ENCODE assay signal across 34 mouse cellular contexts in genomic region chr17:8774301-8774700, GRCm38 (mm10).
"Had no signal": no experiment of that assay in that cellular context is flagged by ENCODE, and none has a peak within 500 bp of the region (broad histone marks: within the 10 kb centered on the region; RNA-seq: fewer than 3 reads in every experiment).

No protein-coding gene starts in this region.

- H3K27me3 ChIP-seq: heart, embryonic 13.5 days; heart, embryonic 15.5 days; hindbrain, embryonic 12.5 days; hindbrain, embryonic 13.5 days; hindbrain, embryonic 15.5 days; intestine, embryonic 15.5 days; kidney, embryonic 15.5 days had no signal

- H3K9me3 ChIP-seq: heart, embryonic 10.5 days; heart, embryonic 13.5 days; heart, embryonic 15.5 days; hindbrain, embryonic 12.5 days; hindbrain, embryonic 13.5 days; hindbrain, embryonic 15.5 days; intestine, embryonic 15.5 days had no signal

- H3K27ac ChIP-seq: heart, embryonic 10.5 days; heart, embryonic 13.5 days; heart, embryonic 15.5 days; hindbrain, embryonic 10.5 days; hindbrain, embryonic 12.5 days; hindbrain, embryonic 13.5 days; hindbrain, embryonic 14.5 days; hindbrain, embryonic 15.5 days; hindbrain, postnatal 0 days; intestine, embryonic 15.5 days; kidney, embryonic 15.5 days; kidney, postnatal 0 days; layer of hippocampus, adult 2 months had no signal

- H3K4me1 ChIP-seq: heart, embryonic 10.5 days; heart, embryonic 13.5 days; heart, embryonic 15.5 days; hindbrain, embryonic 10.5 days; hindbrain, embryonic 13.5 days; hindbrain, embryonic 15.5 days; intestine, embryonic 15.5 days; kidney, embryonic 15.5 days had no signal

- DNase-seq: heart, postnatal 10 days; heart, postnatal 14 days; heart, postnatal 36 days; heart, postnatal 4 days; kidney, adult 11 months; kidney, adult 18-20 months; kidney, adult 2 months; kidney, adult 8-10 months; kidney, adult 9 months; kidney, postnatal 10 days; kidney, postnatal 14 days; kidney, postnatal 25 days; kidney, postnatal 36 days; kidney, postnatal 4 days; layer of hippocampus, adult 9-11 months; layer of hippocampus, postnatal 36 days had no signal

- H3K36me3 ChIP-seq: heart, embryonic 10.5 days; heart, embryonic 13.5 days; heart, embryonic 15.5 days; hindbrain, embryonic 10.5 days; hindbrain, embryonic 12.5 days; hindbrain, embryonic 13.5 days; hindbrain, embryonic 15.5 days; intestine, embryonic 15.5 days; kidney, embryonic 15.5 days had no signal

- ATAC-seq: hindbrain, embryonic 16.5 days; hindbrain, postnatal 0 days; inflammation-experienced regulatory T-cells, adult 6 months; intestine, embryonic 15.5 days; intestine, embryonic 16.5 days; intestine, postnatal 0 days had no signal

- H3K4me2 ChIP-seq: heart, embryonic 11.5 days; heart, embryonic 13.5 days; heart, embryonic 15.5 days; hindbrain, embryonic 12.5 days; hindbrain, embryonic 13.5 days; hindbrain, embryonic 14.5 days; hindbrain, embryonic 15.5 days; intestine, embryonic 15.5 days; kidney, embryonic 15.5 days had no signal

- H3K9ac ChIP-seq: heart, embryonic 13.5 days; heart, embryonic 15.5 days; hindbrain, embryonic 12.5 days; hindbrain, embryonic 13.5 days; hindbrain, embryonic 14.5 days; hindbrain, embryonic 15.5 days; intestine, embryonic 15.5 days; kidney, embryonic 15.5 days had no signal

- H3K4me3 ChIP-seq: heart, embryonic 10.5 days; heart, embryonic 13.5 days; heart, embryonic 15.5 days; hindbrain, embryonic 10.5 days; hindbrain, embryonic 12.5 days; hindbrain, embryonic 13.5 days; hindbrain, embryonic 15.5 days; intestine, embryonic 15.5 days; kidney, embryonic 15.5 days; layer of hippocampus, adult 2 months had no signal
